Mouse (Mus musculus) mouse trophoblast stem cell (cell line): ENCODE results near the gene Hcn3.

Source experiments
- in situ Hi-C, 2 experiments: fragments of 300-500 bp; cut with MseI, MboI; formaldehyde crosslinking; loops; 2 replicates in 1 of 2; 3 replicates in 1 of 2; pipeline ENCODE4 v1.15.1; 2025

Gene Hcn3

DNA sequence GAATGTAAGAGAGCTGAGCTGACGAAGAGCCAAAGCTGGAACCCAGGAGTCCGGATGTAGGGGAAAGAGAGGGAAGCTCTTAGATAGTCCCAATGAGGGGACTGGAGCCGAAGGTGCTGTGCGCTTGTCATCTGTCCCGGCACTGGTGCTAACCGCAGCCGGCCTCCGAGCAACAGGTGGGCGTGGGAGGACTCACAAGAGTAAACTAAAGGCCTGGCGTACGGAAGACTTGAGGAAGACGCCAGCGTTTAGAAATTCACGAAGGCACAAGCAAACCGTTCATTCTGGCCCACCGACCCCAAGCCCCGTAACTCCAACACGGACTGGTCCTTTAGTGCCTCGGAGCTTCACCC, 58.6 kb downstream of the Hcn3 start:
- in situ Hi-C loops = no loop called here

DNA sequence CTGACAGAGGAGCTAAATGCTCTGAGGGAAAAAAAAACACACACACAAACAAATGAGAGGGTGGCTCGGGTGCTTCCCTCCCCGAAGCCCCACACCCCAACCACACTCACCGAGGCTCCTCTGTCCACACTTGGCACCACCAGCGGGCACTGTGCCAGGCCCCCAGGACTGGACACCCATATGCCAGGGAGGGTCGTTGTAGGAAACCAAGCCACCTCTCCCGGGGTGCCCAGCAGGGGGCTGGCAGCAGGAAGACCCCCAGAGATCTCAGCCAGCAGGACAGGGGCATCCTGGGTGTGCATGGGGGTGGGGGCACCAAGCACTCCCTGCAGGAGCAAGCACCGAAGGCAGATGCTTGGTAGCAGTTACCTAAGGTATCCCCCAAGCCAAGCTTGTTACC, 59.2 kb downstream of the Hcn3 start, which contains the start of gene Gm43738:
Gene Gm43738 (minus strand): TSS at position 289 of the 400 bp plus-strand sequence.
- in situ Hi-C loops = no loop called here
